Mouse (Mus musculus): ENCODE data around the gene Cd38. TPM values are rescaled to one million over a fixed set of nuclear protein-coding genes. Genes with fewer than 3 reads are reported as not detected.

The Cd38 gene
- polyA plus RNA-seq, 1 experiment from 2014 or later: 2.4 TPM

GRCm38 (mm10) chr5:43868711-43869600 lies 603 bp downstream of the Cd38 start:
- Histone ChIP-seq H3K27ac (ENCODE audit: low read length) (no peak overlapping the region), H3K9ac (replicated peaks; ENCODE audit: low read depth, low read length) (0 out of 2 replicates have a peak overlapping the region, but pooled peaks have one; percentile 38), H3K36me3 (ENCODE audit: control insufficient read depth, insufficient read depth) (no peaks in the 10 kb centered on the region), H3K4me2 (ENCODE audit: low read length) (peak overlapping the region; percentile 54), H3K27me3 (replicated peaks; ENCODE audit: control insufficient read depth, insufficient read depth, low read length) (no peaks in the 10 kb centered on the region; the same call in 1 of the 2 replicates), H3K4me1 (replicated peaks; ENCODE audit: control insufficient read depth, insufficient read depth, low read length) (0 out of 2 replicates have a peak, but pooled peaks cover 6% of the 10 kb centered on the region), H3K4me3 (replicated peaks; ENCODE audit: low read length) (peak overlapping the region; percentile 32), H3K9me3 (ENCODE audit: control insufficient read depth, low read length) (no peaks in the 10 kb centered on the region)
- WGBS: 6% methylated on average over 28 of the region's 28 CpGs
- ATAC-seq: no peak

GRCm38 (mm10) chr5:43871845-43872244 lies 3.5 kb downstream of the Cd38 start:
- H3K27me3 ChIP-seq (replicated peaks; ENCODE audit: control insufficient read depth, insufficient read depth, low read length): no peaks in the 10 kb centered on the region; the same call in 1 of the 2 replicates
- no peak overlapping the region for H3K9ac ChIP-seq (replicated peaks; ENCODE audit: low read depth, low read length)
- no peaks in the 10 kb centered on the region for H3K36me3 ChIP-seq (ENCODE audit: control insufficient read depth, insufficient read depth)
- WGBS: 70% methylated on average over 1 of the region's 1 CpGs
- H3K27ac ChIP-seq (ENCODE audit: low read length): no peak overlapping the region
- no peak for ATAC-seq
- H3K4me3 ChIP-seq (replicated peaks; ENCODE audit: low read length): no peak overlapping the region
- no peaks in the 10 kb centered on the region for H3K9me3 ChIP-seq (ENCODE audit: control insufficient read depth, low read length)
- H3K4me2 ChIP-seq (ENCODE audit: low read length): no peak overlapping the region
- 0 out of 2 replicates have a peak, but pooled peaks cover 6% of the 10 kb centered on the region for H3K4me1 ChIP-seq (replicated peaks; ENCODE audit: control insufficient read depth, insufficient read depth, low read length)

- Histone ChIP-seq H3K4me2 (ENCODE audit: low read length) (no peak overlapping the region), H3K4me3 (replicated peaks; ENCODE audit: low read length) (no peak overlapping the region), H3K27me3 (replicated peaks; ENCODE audit: control insufficient read depth, insufficient read depth, low read length) (no peaks in the 10 kb centered on the region; the same call in 1 of the 2 replicates), H3K4me1 (replicated peaks; ENCODE audit: control insufficient read depth, insufficient read depth, low read length) (0 out of 2 replicates have a peak, but pooled peaks cover 6% of the 10 kb centered on the region), H3K36me3 (ENCODE audit: control insufficient read depth, insufficient read depth) (no peaks in the 10 kb centered on the region), H3K9ac (replicated peaks; ENCODE audit: low read depth, low read length) (no peak overlapping the region), H3K9me3 (ENCODE audit: control insufficient read depth, low read length) (no peaks in the 10 kb centered on the region), H3K27ac (ENCODE audit: low read length) (no peak overlapping the region)
- no peak for ATAC-seq
- 67% methylated on average over 1 of the region's 1 CpGs for WGBS
Measured at GRCm38 (mm10) chr5:43872652-43873051, 4.3 kb downstream of the Cd38 start.

GRCm38 (mm10) chr5:43882034-43882433 lies 13.7 kb downstream of the Cd38 start:
- no peak for ATAC-seq
- Histone ChIP-seq H3K4me1 (replicated peaks; ENCODE audit: control insufficient read depth, insufficient read depth, low read length) (no peaks in the 10 kb centered on the region), H3K27me3 (replicated peaks; ENCODE audit: control insufficient read depth, insufficient read depth, low read length) (no peaks in the 10 kb centered on the region), H3K9ac (replicated peaks; ENCODE audit: low read depth, low read length) (no peak overlapping the region), H3K4me2 (ENCODE audit: low read length) (no peak overlapping the region), H3K4me3 (replicated peaks; ENCODE audit: low read length) (no peak overlapping the region), H3K36me3 (ENCODE audit: control insufficient read depth, insufficient read depth) (no peaks in the 10 kb centered on the region), H3K9me3 (ENCODE audit: control insufficient read depth, low read length) (no peaks in the 10 kb centered on the region), H3K27ac (ENCODE audit: low read length) (no peak overlapping the region)
- 84% methylated on average over 3 of the region's 3 CpGs for WGBS

GRCm38 (mm10) chr5:43885060-43885820 lies 16.9 kb downstream of the Cd38 start:
- 20% methylated on average over 3 of the region's 3 CpGs for WGBS
- no peaks in the 10 kb centered on the region for H3K36me3 ChIP-seq (ENCODE audit: control insufficient read depth, insufficient read depth)
- H3K4me2 ChIP-seq (ENCODE audit: low read length): no peak overlapping the region
- H3K9me3 ChIP-seq (ENCODE audit: control insufficient read depth, low read length): no peaks in the 10 kb centered on the region
- ATAC-seq: no peak
- no peaks in the 10 kb centered on the region for H3K4me1 ChIP-seq (replicated peaks; ENCODE audit: control insufficient read depth, insufficient read depth, low read length)
- H3K27me3 ChIP-seq (replicated peaks; ENCODE audit: control insufficient read depth, insufficient read depth, low read length): no peaks in the 10 kb centered on the region
- no peak overlapping the region for H3K4me3 ChIP-seq (replicated peaks; ENCODE audit: low read length)
- H3K9ac ChIP-seq (replicated peaks; ENCODE audit: low read depth, low read length): no peak overlapping the region
- no peak overlapping the region for H3K27ac ChIP-seq (ENCODE audit: low read length)

GRCm38 (mm10) chr5:43892386-43892785 lies 24.0 kb downstream of the Cd38 start:
- no peak for ATAC-seq

GRCm38 (mm10) chr5:43894113-43894512 lies 25.8 kb downstream of the Cd38 start:
- Histone ChIP-seq H3K4me2 (ENCODE audit: low read length) (no peak overlapping the region), H3K27me3 (replicated peaks; ENCODE audit: control insufficient read depth, insufficient read depth, low read length) (no peaks in the 10 kb centered on the region), H3K9me3 (ENCODE audit: control insufficient read depth, low read length) (no peaks in the 10 kb centered on the region), H3K27ac (ENCODE audit: low read length) (no peak overlapping the region), H3K9ac (replicated peaks; ENCODE audit: low read depth, low read length) (no peak overlapping the region), H3K4me1 (replicated peaks; ENCODE audit: control insufficient read depth, insufficient read depth, low read length) (no peaks in the 10 kb centered on the region), H3K4me3 (replicated peaks; ENCODE audit: low read length) (no peak overlapping the region), H3K36me3 (ENCODE audit: control insufficient read depth, insufficient read depth) (no peaks in the 10 kb centered on the region)
- WGBS: 65% methylated on average over 2 of the region's 2 CpGs
- ATAC-seq: no peak

More at GRCm38 (mm10) chr5:43892386-43892785, 24.0 kb downstream of the Cd38 start:
- Histone ChIP-seq H3K9me3 (ENCODE audit: control insufficient read depth, low read length) (no peaks in the 10 kb centered on the region), H3K4me2 (ENCODE audit: low read length) (no peak overlapping the region), H3K9ac (replicated peaks; ENCODE audit: low read depth, low read length) (no peak overlapping the region), H3K36me3 (ENCODE audit: control insufficient read depth, insufficient read depth) (no peaks in the 10 kb centered on the region), H3K4me1 (replicated peaks; ENCODE audit: control insufficient read depth, insufficient read depth, low read length) (no peaks in the 10 kb centered on the region), H3K4me3 (replicated peaks; ENCODE audit: low read length) (no peak overlapping the region), H3K27ac (ENCODE audit: low read length) (no peak overlapping the region), H3K27me3 (replicated peaks; ENCODE audit: control insufficient read depth, insufficient read depth, low read length) (no peaks in the 10 kb centered on the region)
- 21% methylated on average over 1 of the region's 1 CpGs for WGBS

- no peak for ATAC-seq
- no peaks in the 10 kb centered on the region for H3K36me3 ChIP-seq (ENCODE audit: control insufficient read depth, insufficient read depth)
- H3K4me2 ChIP-seq (ENCODE audit: low read length): no peak overlapping the region
- no peaks in the 10 kb centered on the region for H3K27me3 ChIP-seq (replicated peaks; ENCODE audit: control insufficient read depth, insufficient read depth, low read length)
- H3K9me3 ChIP-seq (ENCODE audit: control insufficient read depth, low read length): no peaks in the 10 kb centered on the region
- no peaks in the 10 kb centered on the region for H3K4me1 ChIP-seq (replicated peaks; ENCODE audit: control insufficient read depth, insufficient read depth, low read length)
- no peak overlapping the region for H3K27ac ChIP-seq (ENCODE audit: low read length)
- 86% methylated on average over 3 of the region's 3 CpGs for WGBS
- no peak overlapping the region for H3K9ac ChIP-seq (replicated peaks; ENCODE audit: low read depth, low read length)
- H3K4me3 ChIP-seq (replicated peaks; ENCODE audit: low read length): no peak overlapping the region
Measured at GRCm38 (mm10) chr5:43895931-43896330, 27.6 kb downstream of the Cd38 start.

- Histone ChIP-seq H3K4me1 (replicated peaks; ENCODE audit: control insufficient read depth, insufficient read depth, low read length) (no peaks in the 10 kb centered on the region), H3K4me2 (ENCODE audit: low read length) (no peak overlapping the region), H3K27ac (ENCODE audit: low read length) (no peak overlapping the region), H3K27me3 (replicated peaks; ENCODE audit: control insufficient read depth, insufficient read depth, low read length) (no peaks in the 10 kb centered on the region), H3K36me3 (ENCODE audit: control insufficient read depth, insufficient read depth) (no peaks in the 10 kb centered on the region), H3K9me3 (ENCODE audit: control insufficient read depth, low read length) (no peaks in the 10 kb centered on the region), H3K4me3 (replicated peaks; ENCODE audit: low read length) (no peak overlapping the region), H3K9ac (replicated peaks; ENCODE audit: low read depth, low read length) (no peak overlapping the region)
- ATAC-seq: no peak
- 94% methylated on average over 3 of the region's 3 CpGs for WGBS
Measured at GRCm38 (mm10) chr5:43904685-43905084, 36.3 kb downstream of the Cd38 start.

Data from forebrain, embryonic 16.5 days (tissue).